Mouse (Mus musculus) layer of hippocampus, postnatal 25 days (tissue): ENCODE data around the gene Stac2. TPM values are rescaled to one million over a fixed set of nuclear protein-coding genes. Genes with fewer than 3 reads are reported as not detected.

ENCODE experiments used
- DNase-seq, 2 experiments: peaks; one replicate each; pipeline ENCODE4 v3.0.0; 2022; ENCODE audit warnings: mixed read lengths in 2 of 2, low spot score in 1 of 2; ENCODE audit errors: extremely low spot score in 1 of 2
- microRNA-seq, 2 experiments: library from miRNA; unstranded; fragments of <30 nt; microRNA quantifications; one replicate each; pipeline ENCODE4 v1.2.0; 2021
- total RNA-seq, 2 experiments: library from RNA; stranded (reverse); gene quantifications; 2 replicates each; pipeline ENCODE4 v1.2.3; 2021

Gene Stac2
- total RNA-seq, 2 experiments from 2014 or later: 42.4 to 46.9 TPM

DNA sequence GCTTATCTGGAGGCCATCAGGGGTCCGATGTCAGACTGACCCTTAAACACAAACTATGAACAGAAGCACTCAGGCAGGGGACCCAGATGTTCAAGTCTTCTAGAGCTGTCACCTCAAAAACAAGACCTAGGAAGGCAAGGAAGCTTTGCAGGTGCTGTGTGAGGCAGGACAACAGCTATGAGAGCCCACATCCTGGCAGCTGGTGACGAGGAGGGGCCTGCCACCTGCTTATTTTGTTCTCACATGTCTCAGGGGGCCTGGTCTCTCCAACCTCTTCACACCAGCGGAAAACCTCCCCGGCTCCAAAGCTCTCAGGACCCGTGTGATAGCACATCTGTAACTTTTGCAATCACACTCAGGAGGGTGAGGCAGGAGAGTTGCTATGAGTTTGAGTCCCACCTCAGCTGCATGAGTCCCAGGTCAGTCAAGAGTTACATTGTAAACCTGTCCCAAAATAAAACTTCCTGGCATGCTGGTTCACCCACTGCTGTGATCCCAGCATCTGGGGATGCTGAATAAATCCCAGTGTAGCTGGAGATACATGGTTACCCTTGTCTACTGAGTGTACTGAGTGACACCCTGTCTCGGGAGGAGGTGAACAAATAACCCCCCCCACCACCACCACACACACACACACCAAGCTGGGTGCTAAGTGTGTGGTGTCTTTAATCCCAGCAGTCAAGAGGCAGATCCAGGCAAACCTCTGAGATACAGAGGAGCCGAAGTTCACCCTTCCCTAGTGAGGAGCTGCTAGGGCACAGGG is 52.7 kb downstream of the Stac2 start:
- DNase-seq: no peak

DNA sequence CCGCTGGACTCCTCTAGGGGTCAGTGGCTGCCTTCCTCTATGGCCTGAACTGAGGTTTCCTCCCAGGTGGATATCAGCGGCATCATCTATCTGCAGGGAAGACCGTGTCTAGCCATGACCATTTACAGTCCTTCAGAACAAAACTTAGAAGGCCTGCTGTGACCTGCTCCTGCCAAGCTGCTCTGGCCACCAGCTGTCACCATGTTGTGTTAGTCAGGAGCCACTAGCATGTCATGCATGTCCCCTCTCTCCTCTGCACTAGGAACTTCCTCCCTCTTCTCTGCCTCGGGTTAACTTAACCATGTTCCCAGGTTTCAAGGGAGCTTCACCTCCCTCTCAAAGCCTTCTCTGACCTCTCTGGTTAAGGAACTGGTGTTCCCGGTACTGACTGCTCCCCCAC is 53.5 kb downstream of the Stac2 start:
- DNase-seq: no peak

DNA sequence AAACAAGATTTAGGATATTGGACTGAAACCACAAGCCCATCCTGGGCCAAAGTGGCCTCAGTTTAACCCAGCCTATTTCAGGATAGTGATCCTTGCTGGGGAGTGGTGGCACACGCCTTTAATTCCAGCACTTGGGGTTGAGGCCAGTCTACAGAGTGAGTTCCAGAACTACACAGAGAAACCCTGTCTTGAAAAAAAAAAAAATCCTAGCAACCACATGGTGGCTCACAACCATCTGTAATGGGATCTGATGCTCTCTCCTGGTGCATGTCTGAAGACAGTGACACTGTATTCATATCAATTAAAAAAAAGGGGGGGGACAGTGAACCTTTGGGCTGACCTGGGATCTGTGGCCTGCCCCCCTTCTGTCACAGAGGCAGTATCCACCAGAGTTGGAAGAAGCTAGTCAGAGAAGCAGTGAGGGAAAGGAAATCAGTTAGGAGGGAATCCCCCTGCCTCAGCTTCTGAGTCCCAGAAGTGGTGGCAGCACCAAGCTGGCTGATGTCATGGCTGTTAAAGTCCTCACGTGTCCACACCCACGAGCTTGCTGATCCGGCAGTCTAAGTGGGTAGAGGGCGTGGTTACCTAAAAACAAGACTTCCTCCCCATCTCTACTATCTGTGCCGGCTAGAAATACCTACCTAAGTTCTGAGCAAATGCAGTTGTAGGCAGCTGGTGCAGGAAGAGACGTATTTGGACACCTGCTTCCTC is 54.2 kb downstream of the Stac2 start:
- no peak for DNase-seq

DNA sequence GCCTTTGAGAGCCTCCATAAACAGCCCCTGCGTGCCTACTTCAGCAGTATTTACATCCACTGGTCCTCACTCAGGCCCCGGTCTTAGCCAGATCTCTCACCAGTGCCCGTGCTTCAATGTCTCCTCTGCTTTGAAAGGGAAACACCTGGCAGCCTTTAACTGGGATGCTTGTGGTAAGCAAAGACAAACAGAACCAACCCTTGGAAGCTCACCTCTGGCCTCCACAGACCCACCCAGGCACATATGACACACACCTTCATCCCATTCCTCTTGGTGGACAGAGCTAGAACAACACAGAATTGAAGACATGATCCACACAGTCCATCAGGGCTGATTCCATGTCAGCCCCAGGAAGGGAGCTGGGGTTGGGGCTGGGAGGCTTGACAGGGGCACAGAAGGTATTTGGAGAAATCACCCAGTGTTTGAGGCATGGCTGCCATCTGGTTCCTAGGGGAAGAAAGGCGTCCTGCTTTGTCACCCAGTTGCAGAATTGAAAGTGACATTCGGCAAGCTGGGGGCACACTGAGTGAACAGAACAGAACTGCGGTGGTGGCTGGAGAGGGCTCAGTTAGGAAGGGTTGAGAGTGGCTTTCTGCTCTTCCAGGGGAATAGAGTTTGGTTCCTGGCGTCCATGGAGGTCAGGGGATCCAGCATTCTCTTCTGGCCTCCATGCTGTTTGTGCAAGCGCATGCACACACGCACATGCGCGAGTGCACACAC is 55.0 kb downstream of the Stac2 start:
- DNase-seq: no peak

DNA sequence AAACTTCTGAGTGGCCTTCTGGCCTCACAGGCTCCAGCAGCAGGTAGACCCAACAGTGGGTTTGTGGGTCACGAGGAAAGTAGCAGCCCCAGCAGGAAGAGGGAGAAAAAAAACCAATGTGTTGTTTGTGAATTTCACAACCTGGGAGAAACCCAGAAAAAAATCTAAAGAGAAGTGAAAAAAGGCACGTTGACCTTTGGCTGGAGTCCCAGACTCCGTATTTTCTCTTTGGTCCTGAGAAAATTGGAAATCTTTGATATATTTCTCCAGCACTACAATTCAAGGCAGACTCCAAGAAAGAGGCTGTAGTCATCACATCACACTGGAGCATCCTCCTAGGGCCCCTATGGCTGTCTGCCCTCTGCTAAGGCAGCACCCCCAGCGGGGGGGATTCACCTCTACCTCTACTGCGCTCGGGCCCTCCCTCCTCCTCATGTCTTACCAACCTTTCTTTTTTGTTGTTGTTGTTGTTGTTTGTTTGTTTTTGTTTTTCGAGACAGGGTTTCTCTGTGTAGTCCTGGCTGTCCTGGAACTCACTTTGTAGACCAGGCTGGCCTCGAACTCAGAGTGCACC is 55.8 kb downstream of the Stac2 start:
- no peak for DNase-seq

DNA sequence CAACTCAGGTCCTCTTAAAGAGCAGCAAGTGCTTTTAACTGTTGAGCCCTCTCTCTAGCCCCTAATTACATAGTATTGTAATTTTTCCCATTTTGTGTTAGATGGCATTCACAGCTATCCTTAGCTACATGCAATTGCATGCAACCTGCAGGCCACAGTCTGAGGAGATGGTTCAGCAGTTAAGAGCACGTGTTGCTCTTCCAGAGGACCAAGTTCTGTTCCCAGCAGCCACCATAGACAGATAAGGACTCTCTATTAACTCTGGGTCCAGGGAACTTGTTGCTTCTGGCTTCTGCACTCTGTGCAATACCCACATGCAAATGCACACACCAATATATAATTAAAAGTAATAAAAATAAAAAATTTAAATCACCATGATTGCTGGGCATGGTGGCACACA is 56.6 kb downstream of the Stac2 start:
- DNase-seq: no peak

DNA sequence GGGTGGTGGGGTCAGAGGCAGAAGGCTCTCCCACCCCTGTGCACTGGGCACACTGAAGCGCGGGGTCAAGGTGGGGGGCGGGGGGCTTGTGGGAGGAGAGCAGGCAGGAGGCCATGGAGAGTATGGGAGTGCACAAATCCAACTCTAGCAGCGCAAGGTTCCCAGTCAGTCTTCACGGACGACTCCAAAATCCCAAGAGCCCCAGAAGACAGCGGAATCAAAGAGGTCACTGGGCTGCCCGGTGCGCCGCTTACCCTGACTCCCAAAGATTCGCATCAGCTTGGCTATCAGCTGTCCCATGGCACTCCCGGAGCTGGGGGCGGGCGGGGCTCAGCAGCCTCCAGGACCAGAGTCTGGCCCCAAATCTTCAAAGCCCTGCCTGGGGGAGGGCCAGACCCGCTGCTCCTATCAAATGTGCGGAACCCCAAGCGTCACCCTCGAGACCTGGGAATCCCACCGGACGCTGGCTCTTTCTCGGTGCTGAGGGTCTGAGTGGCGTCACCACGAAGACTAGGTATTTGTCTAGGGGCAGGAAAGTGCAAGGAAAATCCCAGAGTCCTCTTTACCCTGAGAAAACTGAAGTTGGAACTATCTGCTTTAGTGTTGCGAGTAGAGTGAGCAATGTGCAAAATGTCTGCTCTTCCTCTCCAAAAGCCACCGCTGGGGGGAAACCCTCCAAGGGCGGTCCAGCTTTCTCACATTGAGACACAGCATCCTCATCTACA is 57.5 kb downstream of the Stac2 start, which contains the start of gene Arl5c:
TSS of gene Arl5c (minus strand) at position 618 of the 725 bp plus-strand sequence.
- DNase-seq: no peak

DNA sequence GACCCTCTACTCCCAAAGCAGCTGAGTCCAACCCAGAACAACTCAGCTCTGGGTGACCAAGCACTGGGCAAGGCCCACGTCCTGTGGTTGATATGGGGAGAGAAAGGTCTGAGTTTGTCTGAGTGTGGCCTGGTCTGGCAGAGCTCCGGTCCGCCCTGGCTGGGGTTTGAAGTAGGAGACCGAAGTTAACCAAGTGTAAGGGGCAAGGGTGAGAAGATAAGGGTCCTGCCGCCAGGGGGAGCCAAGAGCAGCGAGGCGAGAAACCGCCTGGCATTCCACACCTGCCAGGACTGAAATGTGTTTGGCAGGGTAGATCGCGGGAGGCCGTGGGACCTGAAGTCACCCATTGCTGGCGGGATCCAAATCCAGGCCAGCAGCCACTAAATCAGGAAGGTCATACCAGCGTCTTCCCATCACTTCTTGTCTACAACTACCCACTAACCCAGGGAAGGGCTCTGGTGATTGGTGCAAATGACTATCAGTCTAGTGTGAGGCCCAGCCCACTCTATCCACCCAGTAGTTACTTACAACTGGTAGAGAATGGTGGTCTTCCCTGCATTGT is 58.6 kb downstream of the Stac2 start:
- peak in 1 of 2 experiments; percentile 77 for DNase-seq

DNA sequence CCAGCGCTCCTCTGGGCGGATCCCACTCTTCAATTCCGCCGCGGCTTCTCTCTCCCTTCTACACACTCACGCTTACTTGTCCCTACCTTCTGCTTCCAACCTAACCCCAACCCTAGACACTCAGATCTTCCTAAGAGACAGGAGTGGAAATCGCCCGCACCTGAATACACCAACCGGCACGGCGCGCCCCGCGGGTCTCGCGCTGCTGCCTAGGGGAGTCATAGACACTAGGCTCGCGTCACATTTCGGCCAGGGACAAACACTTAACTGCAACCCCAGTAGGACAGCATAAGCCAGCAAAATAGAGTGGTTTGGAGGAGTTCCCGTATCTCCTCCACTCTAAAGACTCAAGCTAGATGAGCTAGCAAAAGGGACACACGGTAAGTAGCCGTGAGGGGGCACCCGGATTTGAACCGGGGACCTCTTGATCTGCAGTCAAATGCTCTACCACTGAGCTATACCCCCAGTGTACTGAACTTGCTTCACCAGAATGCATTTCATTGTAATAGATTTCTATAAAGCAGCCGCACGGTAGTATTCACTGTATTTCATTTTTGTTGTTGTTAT is 64.6 kb downstream of the Stac2 start:
- DNase-seq: peak; percentile 70 to 79

DNA sequence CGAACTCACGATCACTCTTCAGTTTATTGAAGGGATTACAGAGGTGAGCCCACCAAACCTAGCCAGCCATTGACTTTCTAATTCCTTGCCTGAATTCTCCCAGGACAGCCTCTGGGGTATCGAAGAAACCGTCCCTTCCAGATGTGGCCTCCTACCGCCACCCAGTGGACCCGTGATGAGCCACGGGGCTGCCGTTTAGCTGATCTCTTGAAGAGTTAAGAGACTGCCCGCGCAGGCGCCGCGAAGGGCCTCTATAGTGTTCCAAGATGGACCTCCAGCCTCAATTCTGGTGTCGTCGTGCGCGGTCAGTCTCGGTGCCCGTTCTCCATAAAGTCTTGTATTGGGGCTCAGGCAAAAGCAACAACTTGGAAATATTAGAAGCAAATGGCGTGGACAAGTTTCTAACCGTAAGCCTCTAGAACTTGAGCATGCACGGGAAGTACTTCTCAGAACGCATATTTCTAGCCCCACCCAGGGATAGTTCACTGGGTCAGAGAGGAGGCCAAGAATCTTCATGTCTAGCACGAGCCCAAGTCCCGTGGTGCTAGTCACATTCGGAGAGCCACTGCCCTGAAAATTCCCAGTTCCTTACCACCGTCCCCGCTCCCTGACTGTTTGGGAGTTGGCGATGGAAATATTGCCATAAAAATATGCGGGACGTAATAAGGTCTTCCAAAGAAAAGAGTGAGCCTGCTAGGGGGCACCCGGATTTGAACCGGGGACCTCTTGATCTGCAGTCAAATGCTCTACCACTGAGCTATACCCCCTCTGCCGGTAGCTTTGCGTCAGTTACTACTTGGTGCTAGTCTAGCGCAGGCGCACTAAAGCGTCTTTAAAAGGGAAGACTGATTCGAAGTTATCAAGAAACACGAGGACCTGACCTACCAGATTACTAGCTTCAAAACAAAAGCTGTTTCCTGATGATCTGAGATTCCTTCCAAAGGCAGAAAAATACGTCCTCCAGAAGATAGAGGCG is 65.4 kb downstream of the Stac2 start:
- DNase-seq: peak; percentile 98 to 99

DNA sequence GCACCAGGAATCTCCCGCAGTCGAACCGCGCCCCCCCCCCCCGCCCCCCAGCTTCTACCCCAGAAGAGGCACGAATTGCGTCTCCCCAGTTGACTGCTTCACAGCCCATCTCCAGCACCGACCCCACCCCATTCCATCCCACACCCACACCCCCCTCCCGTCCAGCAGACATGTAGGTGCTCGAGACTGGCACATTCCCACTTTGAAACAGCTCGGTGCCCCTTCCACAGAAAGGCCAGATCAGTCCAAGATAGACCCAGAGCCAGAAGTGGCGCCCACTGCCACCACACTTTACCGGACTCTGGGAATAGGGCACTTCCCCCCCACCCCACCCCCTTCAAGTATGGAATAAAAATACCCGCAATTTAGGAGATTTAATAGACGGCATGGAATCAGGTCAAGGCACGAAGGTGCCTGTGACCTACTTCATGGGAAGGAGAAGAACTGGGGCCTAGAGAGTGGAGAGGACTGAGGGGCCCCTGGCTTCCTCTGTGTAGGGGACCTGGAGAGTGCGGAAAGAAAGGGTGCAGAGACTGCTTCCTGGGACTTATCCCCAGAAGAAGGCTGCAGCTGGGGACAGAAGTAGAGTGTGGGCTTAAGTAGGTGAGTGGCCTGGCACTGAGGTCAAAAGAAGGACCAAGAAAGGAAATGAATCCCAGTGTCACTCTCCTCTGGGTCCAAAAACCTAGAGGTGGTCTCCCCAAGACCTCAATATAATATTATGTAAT is 66.4 kb downstream of the Stac2 start:
- DNase-seq: no peak

Small RNA genes lying within 50 kb of the gene (microRNA-seq; reads per million reads assigned to microRNA genes)
- gene Gm27597: 0 reads per million in 2 experiments

Other genes starting within 250 kb of the Stac2 start
- gene B230217C12Rik, start 212.7 kb downstream of the Stac2 start, total RNA-seq: 10 to 100 TPM; 66.2 to 71.6 TPM
- 1 to 10 TPM; 1.2 to 1.9 TPM for gene Fbxo47, start 169.3 kb downstream of the Stac2 start, total RNA-seq
- 1 to 10 TPM; 8.2 to 9.1 TPM for gene Plxdc1, start 67.0 kb downstream of the Stac2 start, total RNA-seq
- 1 to 10 TPM in 1 of 2 experiments, under 1 TPM in 1; 0.71 to 1.2 TPM for gene Arl5c, start 57.3 kb downstream of the Stac2 start, total RNA-seq
- gene Cacnb1, start 30.4 kb downstream of the Stac2 start, total RNA-seq: 100 to 1,000 TPM; 138 to 144 TPM
- 100 to 1,000 TPM; 567 to 626 TPM for gene Rpl19, start 26.8 kb downstream of the Stac2 start, total RNA-seq
- 10 to 100 TPM; 32.4 to 32.9 TPM for gene Fbxl20, start 96.9 kb upstream of the Stac2 start, total RNA-seq
- gene Med1, start 139.8 kb upstream of the Stac2 start, total RNA-seq: 10 to 100 TPM; 49.5 to 54.0 TPM
- 10 to 100 TPM; 32.2 to 41.0 TPM for gene Cdk12, start 149.6 kb upstream of the Stac2 start, total RNA-seq